Mouse (Mus musculus): ENCODE results near the gene Slc4a2.
A peak's percentile ranks its signal among the peaks of the same experiment; 100 is the strongest.
"Not testable (repeated sequence)": the region's sequence is repeated elsewhere in the genome, so short reads cannot be mapped to it uniquely, and the experiment has no call there.

The Slc4a2 gene

GRCm38 (mm10) chr5:24394165-24394894, 29.3 kb upstream of the Slc4a2 start:
- peak; percentile 97 for DNase-seq (ENCODE audit: low read depth, low spot score)

GRCm38 (mm10) chr5:24396254-24396653, 27.4 kb upstream of the Slc4a2 start:
- not testable (repeated sequence) for DNase-seq (ENCODE audit: low read depth, low spot score)

GRCm38 (mm10) chr5:24399686-24400085, 24.0 kb upstream of the Slc4a2 start:
- no peak for DNase-seq (ENCODE audit: low read depth, low spot score)

GRCm38 (mm10) chr5:24400362-24400761, 23.3 kb upstream of the Slc4a2 start:
- no peak for DNase-seq (ENCODE audit: low read depth, low spot score)

- no peak for DNase-seq (ENCODE audit: low read depth, low spot score)
Observed at GRCm38 (mm10) chr5:24400911-24401605, 22.6 kb upstream of the Slc4a2 start.

- DNase-seq (ENCODE audit: low read depth, low spot score), result no peak
Observed at GRCm38 (mm10) chr5:24401969-24402368, 21.7 kb upstream of the Slc4a2 start.

- DNase-seq (ENCODE audit: low read depth, low spot score), result no peak
Observed at GRCm38 (mm10) chr5:24404594-24405360, 18.9 kb upstream of the Slc4a2 start.

GRCm38 (mm10) chr5:24405389-24405876, 18.2 kb upstream of the Slc4a2 start:
- no peak for DNase-seq (ENCODE audit: low read depth, low spot score)

- no peak for DNase-seq (ENCODE audit: low read depth, low spot score)
Observed at GRCm38 (mm10) chr5:24408651-24409050, 15.0 kb upstream of the Slc4a2 start.

GRCm38 (mm10) chr5:24409466-24409865, 14.2 kb upstream of the Slc4a2 start:
- DNase-seq (ENCODE audit: low read depth, low spot score), result no peak

- no peak for DNase-seq (ENCODE audit: low read depth, low spot score)
Observed at GRCm38 (mm10) chr5:24412063-24412462, 11.6 kb upstream of the Slc4a2 start.

- DNase-seq (ENCODE audit: low read depth, low spot score), result no peak
Observed at GRCm38 (mm10) chr5:24413042-24413693, 10.5 kb upstream of the Slc4a2 start, which contains the start of gene Asic3. TSS of gene Asic3 (plus strand) at chr5:24413392.

- DNase-seq (ENCODE audit: low read depth, low spot score), result no peak
Observed at GRCm38 (mm10) chr5:24413938-24414337, 9.7 kb upstream of the Slc4a2 start.

GRCm38 (mm10) chr5:24416222-24416736, 7.4 kb upstream of the Slc4a2 start:
- DNase-seq (ENCODE audit: low read depth, low spot score), result peak; percentile 73

GRCm38 (mm10) chr5:24417587-24417986, 6.0 kb upstream of the Slc4a2 start:
- no peak for DNase-seq (ENCODE audit: low read depth, low spot score)

- DNase-seq (ENCODE audit: low read depth, low spot score), result no peak
Observed at GRCm38 (mm10) chr5:24420381-24420780, 3.3 kb upstream of the Slc4a2 start.

- no peak for DNase-seq (ENCODE audit: low read depth, low spot score)
Observed at GRCm38 (mm10) chr5:24424004-24424781, 556 bp downstream of the Slc4a2 start.

- peak; percentile 91 for DNase-seq (ENCODE audit: low read depth, low spot score)
Observed at GRCm38 (mm10) chr5:24424861-24425411, 1.3 kb downstream of the Slc4a2 start.

- DNase-seq (ENCODE audit: low read depth, low spot score), result peak; percentile 53
Observed at GRCm38 (mm10) chr5:24425421-24426036, 1.9 kb downstream of the Slc4a2 start.

- no peak for DNase-seq (ENCODE audit: low read depth, low spot score)
Observed at GRCm38 (mm10) chr5:24426037-24426432, 2.4 kb downstream of the Slc4a2 start.
